In the genomic region with DNA sequence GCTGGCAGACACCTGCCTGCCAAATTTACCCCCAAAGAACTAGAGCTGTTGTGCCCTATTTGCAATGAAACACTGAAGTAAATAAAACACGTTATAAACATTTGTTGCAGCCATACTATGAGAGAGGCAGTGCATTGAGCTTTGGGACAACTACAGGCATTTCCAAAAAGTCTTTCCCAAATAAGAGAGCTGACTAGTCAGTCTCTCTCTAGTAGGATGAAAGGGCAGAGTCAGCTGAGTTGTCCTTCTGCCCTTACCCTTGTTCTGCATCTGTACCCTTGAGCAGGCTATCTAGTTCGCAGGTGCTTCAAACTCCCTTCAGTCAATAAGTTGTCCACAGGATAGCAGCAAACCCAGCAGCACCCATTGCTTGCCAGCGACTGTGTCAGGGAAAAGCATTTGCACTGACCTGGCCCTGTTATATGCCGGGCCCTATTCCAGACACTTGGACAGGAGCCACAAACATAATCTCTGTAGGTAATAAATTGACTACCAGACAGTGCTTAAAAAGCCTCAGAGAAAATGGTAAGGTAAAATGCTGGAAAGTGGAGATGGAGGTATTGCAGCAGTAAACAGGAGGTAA, we compare ENCODE assay signal across 8 mouse cellular contexts. TPM values are rescaled to one million over a fixed set of nuclear protein-coding genes. Genes with fewer than 3 reads are reported as not detected.
DNase-seq lines count a peak whose midpoint lies in the region; ATAC-seq and TF ChIP-seq lines count a peak whose summit lies in the region.

A gene (minus strand): TSS at position 51 of the 583 bp plus-strand sequence.

- H3K36me3 ChIP-seq in kidney, embryonic 16.5 days (ENCODE audit: insufficient read depth, low read length) = no peaks in the 10 kb centered on the region
- H3K36me3 ChIP-seq in heart, postnatal 0 days (replicated peaks; ENCODE audit: control insufficient read depth, insufficient read depth, low read length) = no peaks in the 10 kb centered on the region
- no peaks in the 10 kb centered on the region for H3K36me3 ChIP-seq in liver, embryonic 12.5 days

- no peak for TF ChIP-seq CTCF in heart, postnatal 0 days (IDR thresholded peaks at IDR 0.05; ENCODE audit: low read depth)

- 55% methylated on average over 4 of the region's 4 CpGs for WGBS in kidney, embryonic 16.5 days
- WGBS in heart, postnatal 0 days = 54% methylated on average over 4 of the region's 4 CpGs
- 55% methylated on average over 4 of the region's 4 CpGs for WGBS in liver, embryonic 12.5 days (ENCODE audit: insufficient replicate concordance)

- H3K4me3 ChIP-seq in kidney, embryonic 16.5 days (ENCODE audit: low read length) = peak within 1 kb of the TSS; percentile 63
- H3K4me3 ChIP-seq in heart, postnatal 0 days (ENCODE audit: low read depth, low read length) = peak within 1 kb of the TSS; percentile 58
- H3K4me3 ChIP-seq in liver, embryonic 12.5 days = peak within 1 kb of the TSS; percentile 48

- H3K4me1 ChIP-seq in kidney, embryonic 16.5 days (ENCODE audit: insufficient read depth, low read length) = peaks cover 10% of the 10 kb centered on the region; the same call in 1 of the 2 replicates
- 0 out of 2 replicates have a peak, but pooled peaks cover 6% of the 10 kb centered on the region for H3K4me1 ChIP-seq in heart, postnatal 0 days (ENCODE audit: control insufficient read depth, insufficient read depth)
- 0 out of 2 replicates have a peak, but pooled peaks cover 5% of the 10 kb centered on the region for H3K4me1 ChIP-seq in liver, embryonic 12.5 days

- peaks cover 48% of the 10 kb centered on the region for H3K27me3 ChIP-seq in kidney, embryonic 16.5 days (ENCODE audit: insufficient read depth, low read length)
- H3K27me3 ChIP-seq in heart, postnatal 0 days (ENCODE audit: control insufficient read depth, insufficient read depth, low read length) = peaks cover 58% of the 10 kb centered on the region
- peaks cover 73% of the 10 kb centered on the region for H3K27me3 ChIP-seq in liver, embryonic 12.5 days (replicated peaks)

- ATAC-seq in kidney, embryonic 16.5 days (ENCODE audit: low FRiP score, low TSS enrichment) = no peak
- ATAC-seq in heart, postnatal 0 days (ENCODE audit: insufficient read depth, low read depth) = no peak
- ATAC-seq in liver, embryonic 12.5 days = no peak
- no peak for ATAC-seq in megakaryocyte progenitor cell, adult 5-6 weeks (replicated peaks; ENCODE audit: poor library complexity)

- H3K4me2 ChIP-seq in kidney, embryonic 16.5 days (replicated peaks; ENCODE audit: low read depth, low read length) = peak within 1 kb of the TSS; percentile 99
- H3K4me2 ChIP-seq in heart, postnatal 0 days (ENCODE audit: low read depth, low read length) = peak within 1 kb of the TSS; percentile 93
- peak within 1 kb of the TSS; percentile 73 for H3K4me2 ChIP-seq in liver, embryonic 12.5 days

- DNase-seq in kidney, postnatal 14 days = no peak
- DNase-seq in cerebellum, postnatal 14 days = peak; percentile 49 to 71
- DNase-seq in heart, postnatal 0 days (ENCODE audit: low spot score) = no peak
- no peak for DNase-seq in right cerebral cortex, postnatal 10 days (ENCODE audit: low spot score in 2 of 2)
- no peak for DNase-seq in urinary bladder, postnatal 25 days (ENCODE audit: low spot score)

- no peaks in the 10 kb centered on the region for H3K9me3 ChIP-seq in kidney, embryonic 16.5 days (ENCODE audit: low read length)
- H3K9me3 ChIP-seq in heart, postnatal 0 days (replicated peaks; ENCODE audit: control insufficient read depth, low read length) = no peaks in the 10 kb centered on the region
- no peaks in the 10 kb centered on the region for H3K9me3 ChIP-seq in liver, embryonic 12.5 days (replicated peaks)

- H3K27ac ChIP-seq in kidney, embryonic 16.5 days (ENCODE audit: low read length) = no peak within 1 kb of the TSS
- H3K27ac ChIP-seq in heart, postnatal 0 days (ENCODE audit: low read depth) = no peak within 1 kb of the TSS
- no peak within 1 kb of the TSS for H3K27ac ChIP-seq in liver, embryonic 12.5 days

- peak within 1 kb of the TSS; percentile 66 for H3K9ac ChIP-seq in kidney, embryonic 16.5 days (replicated peaks; ENCODE audit: low read length)
- H3K9ac ChIP-seq in heart, postnatal 0 days (replicated peaks; ENCODE audit: low read depth, low read length) = peak within 1 kb of the TSS; percentile 56
- no peak within 1 kb of the TSS for H3K9ac ChIP-seq in liver, embryonic 12.5 days

- no peak for TF ChIP-seq EP300 in heart, postnatal 0 days (IDR thresholded peaks at IDR 0.05; ENCODE audit: low read depth)

RNA-seq across cellular contexts. Expression of the gene that starts here (rescaled TPM):
- 0.42 and 0.55 TPM in 2 replicates for polyA plus RNA-seq in kidney, embryonic 16.5 days (2015; fragmentation: Nextera tagmentation; extraction: Ambion mirVana)
- not detected in 2 replicates for total RNA-seq in heart, postnatal 0 days (2014; rRNA removed; ENCODE audit: low replicate concordance)
- polyA plus RNA-seq in heart, postnatal 0 days (2015; fragmentation: Nextera tagmentation; extraction: Ambion mirVana) = 0.03 TPM in 1 of 2 replicates, not detected in the other
- polyA plus RNA-seq in liver, embryonic 12.5 days (2016; fragmentation: Nextera tagmentation; extraction: Ambion mirVana) = 0.02 and 0.20 TPM in 2 replicates
- total RNA-seq in megakaryocyte progenitor cell, adult 5-6 weeks (2015) = not detected in 2 replicates
- total RNA-seq in megakaryocyte progenitor cell, adult 5-6 weeks (2017) = not detected in 2 replicates

Comparison
In these comparisons a context has a peak if more than half of its experiments do, and no peak if none do; other contexts are left out.
1. DNase-seq: peak in cerebellum, postnatal 14 days (2 of 2); none in kidney, postnatal 14 days (single experiment), heart, postnatal 0 days (single experiment), right cerebral cortex, postnatal 10 days (0 of 2) and urinary bladder, postnatal 25 days (single experiment).
2. Peak in every context shown above with its lines, with median percentiles within 50 percentile points of each other: H3K4me2 ChIP-seq and H3K4me3 ChIP-seq.